Mouse (Mus musculus) frontal cortex, adult 2 months (tissue): ENCODE measurements at regions not wholly inside any gene's neighbourhood (a gene's known extent, or its start where the extent isn't known, plus 50 kb on each side); places are given as distances from the start of the nearest gene placed in this dataset.
"Not testable (repeated sequence)": the region's sequence is repeated elsewhere in the genome, so short reads cannot be mapped to it uniquely, and the experiment has no call there.

Experiments
- DNase-seq, 2 experiments: peaks; one replicate each; pipeline ENCODE4 v3.0.0; 2022; ENCODE audit warnings: low spot score in 1 of 2; ENCODE audit errors: extremely low spot score in 1 of 2

DNA sequence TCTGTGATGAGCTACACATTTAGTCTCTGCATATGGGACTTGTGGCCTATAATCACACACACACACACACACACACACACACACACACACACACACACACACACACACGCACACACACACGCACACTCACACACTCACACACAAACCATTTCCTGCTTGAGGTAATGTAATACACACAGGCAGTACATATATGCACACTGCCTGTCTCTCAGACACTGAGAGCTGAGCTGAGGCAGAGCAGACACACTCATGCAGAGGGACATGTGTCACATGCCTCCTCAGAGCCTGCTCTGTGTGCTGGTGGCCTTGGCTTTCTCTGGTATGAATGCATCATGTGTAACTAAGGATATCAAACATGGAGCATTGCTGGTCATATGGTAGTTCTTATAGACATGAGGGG, 772.1 kb upstream of the Olfr1507 start:
- not testable (repeated sequence) for DNase-seq

- DNase-seq: peak in 1 of 2 experiments; percentile 0
These were observed 760.4 kb upstream of the Olfr1507 start for GRCm38 (mm10) chr14:53255962-53256361.

DNA sequence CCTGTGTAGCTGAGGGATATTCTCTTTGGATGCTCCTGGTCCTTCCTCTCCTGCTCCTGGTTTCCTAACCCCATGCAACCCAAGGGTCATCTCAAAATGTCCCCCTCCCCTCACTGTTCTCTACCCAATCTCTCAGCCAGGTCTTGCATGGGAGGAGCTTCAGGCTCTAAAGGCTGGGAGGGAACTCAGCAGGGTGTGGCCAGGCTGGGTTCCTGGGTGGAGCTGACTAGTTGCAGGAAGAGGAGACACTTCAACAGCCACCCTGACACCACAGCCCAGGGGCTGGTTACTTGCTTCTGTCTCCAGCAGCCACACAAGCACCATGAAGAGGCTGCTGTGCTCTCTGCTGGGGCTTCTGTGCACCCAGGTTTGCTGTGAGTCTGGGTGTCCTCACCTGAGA, 757.9 kb upstream of the Olfr1507 start:
- not testable (repeated sequence) for DNase-seq

DNA sequence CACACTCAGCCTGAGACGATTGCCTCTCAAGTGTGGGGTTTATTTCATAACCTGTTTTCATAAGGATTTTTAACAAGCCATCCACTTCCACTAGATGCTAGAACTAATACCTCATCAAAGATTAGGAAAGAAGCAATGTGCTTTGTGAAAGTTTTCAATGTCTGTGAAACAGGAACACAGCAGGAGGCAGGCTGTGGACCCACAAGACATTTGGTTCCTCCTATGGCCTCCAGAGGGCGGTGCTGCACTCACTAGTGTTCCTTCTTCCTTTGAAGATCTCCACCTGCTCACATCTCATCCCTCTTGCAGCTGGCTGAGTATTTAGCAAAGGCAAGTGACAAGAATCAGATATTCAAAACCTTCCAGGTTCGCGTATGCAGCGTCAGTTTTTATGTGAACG, 735.6 kb upstream of the Olfr1507 start:
- not testable (repeated sequence) for DNase-seq

DNA sequence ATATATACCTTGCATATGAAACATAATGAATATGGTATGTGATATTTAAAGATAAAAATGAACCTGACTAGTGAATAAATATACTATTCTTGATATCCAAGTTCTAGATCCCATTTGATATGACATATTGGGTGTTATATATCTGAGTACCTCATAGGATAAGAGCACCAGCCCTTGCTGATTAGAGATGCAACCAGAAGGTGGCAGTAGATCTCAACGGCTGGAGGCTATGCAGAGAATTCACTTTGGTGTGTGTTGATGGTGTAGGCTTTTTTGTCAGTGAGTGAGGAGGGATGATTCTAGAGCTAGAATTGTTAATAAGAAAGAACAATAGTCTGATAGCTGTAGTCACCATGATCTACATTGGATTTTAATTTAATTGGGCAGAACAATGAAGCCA, 729.2 kb upstream of the Olfr1507 start:
- DNase-seq: not testable (repeated sequence)

- DNase-seq: not testable (repeated sequence)
These were observed 715.0 kb upstream of the Olfr1507 start for GRCm38 (mm10) chr14:53210554-53210953.

DNA sequence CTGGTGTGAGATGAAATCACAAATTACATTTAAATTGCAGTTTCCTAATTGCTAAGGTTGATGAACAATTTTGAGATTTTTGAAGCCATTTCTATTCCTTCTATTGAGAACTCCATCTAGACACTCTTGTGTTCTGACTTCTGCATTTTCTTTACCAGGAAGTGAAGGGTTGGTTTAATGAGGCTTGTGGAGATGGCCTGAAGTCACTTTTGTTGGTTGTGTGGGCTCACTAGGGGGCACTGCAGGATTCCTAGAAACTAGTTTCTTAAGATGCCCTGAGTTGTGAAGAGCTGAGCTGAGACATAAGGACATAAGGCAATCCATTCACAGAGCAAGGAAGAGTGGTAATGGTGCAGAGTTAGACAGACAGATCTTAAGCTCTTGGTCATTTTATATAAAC, 713.7 kb upstream of the Olfr1507 start:
- DNase-seq: not testable (repeated sequence)

DNA sequence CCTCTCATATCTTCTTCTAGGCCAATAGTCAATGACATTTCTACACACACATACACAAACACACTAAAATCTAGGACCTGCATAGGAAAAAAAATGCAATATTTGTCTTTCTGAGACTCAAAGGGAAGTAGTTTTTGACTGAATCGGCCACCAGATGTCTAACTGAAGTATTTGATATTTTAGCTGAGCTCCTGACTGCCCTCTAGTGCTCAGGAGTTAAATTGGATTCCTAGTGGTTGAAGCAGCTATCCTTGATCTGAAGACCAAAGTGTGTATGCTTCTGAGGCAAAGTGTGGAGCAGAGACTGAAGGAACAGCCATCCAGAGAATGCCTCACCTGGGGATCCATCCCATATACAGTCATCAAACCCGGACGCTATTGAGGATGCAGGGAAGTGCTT, 695.4 kb upstream of the Olfr1507 start:
- DNase-seq: not testable (repeated sequence)

DNA sequence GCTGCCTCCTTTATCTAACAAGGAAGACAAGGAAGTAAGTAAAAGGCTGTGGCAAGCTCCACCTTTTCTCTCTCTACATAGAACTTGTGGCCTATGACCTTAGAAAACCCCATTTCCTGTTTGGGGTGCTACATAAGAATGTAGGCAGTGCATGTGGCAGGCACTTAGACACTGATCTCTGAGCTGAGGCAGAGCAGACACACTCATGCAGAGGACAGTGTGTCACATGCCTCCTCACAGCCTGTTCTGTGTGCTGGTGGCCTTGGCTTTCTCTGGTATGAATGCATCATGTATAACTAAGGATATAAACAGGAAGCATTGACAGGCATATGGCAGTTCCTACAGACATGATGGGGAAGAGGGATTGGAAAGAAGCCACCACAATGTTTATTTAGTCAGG, 678.5 kb upstream of the Olfr1507 start:
- DNase-seq: not testable (repeated sequence)

GRCm38 (mm10) chr14:53166327-53166726, 670.8 kb upstream of the Olfr1507 start:
- not testable (repeated sequence) for DNase-seq

DNA sequence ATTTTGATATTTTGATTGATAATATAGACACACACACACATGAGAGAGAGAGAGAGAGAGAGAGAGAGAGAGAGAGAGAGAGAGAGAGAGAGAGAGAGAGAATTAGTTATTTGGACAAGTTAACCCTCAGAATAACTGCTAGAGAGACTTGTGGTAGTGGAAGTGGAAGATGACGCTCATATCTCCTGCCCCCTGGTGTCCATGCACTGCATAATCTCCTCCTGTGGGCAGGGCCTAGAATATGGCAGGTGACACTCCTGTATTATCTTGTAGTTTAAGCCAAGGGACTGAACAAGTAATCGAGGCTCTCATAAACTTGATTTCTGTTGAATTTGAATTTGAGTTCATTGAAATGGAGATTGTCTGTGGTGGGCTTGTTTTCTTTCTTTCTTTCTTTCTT, 663.5 kb upstream of the Olfr1507 start:
- not testable (repeated sequence) for DNase-seq

DNA sequence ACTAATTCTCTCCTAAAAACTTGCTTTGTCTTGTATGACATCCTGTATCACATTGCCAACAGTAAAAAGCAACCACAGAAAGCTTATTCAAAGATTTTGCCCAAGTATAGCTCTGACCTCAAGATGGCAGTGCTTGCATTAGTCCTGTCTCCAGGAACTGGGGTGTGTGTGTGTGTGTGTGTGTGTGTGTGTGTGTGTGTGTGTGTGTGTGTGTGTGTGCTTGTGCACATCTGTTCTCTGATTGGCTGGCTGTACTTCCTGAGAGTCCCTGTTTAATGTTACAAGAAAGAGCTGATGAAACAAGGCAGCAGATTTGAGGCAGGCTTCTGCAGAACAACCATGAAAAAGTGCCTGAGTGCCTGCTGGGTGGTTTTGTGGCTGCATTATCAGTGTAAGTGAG, 639.2 kb upstream of the Olfr1507 start:
- DNase-seq: not testable (repeated sequence)

DNA sequence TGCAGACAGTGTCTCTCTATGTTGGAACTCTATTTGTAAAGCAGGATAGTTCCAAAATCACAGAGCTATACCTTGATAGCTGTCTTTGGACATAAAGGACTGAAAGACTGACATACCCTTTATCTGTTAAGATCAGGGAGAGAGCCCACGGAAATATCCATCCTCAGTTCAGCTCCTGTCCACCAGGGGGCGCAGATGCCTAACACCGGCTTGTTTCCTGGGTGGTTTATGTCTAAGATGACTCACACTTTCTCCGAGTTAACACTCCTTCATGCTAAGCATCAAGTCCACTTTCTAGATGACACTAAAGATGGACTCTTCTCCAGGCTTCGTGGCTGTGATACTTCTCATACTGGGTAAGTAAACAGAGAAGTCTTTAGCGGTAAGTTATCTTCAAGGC, 636.8 kb upstream of the Olfr1507 start:
- DNase-seq: peak in 1 of 2 experiments; percentile 33

DNA sequence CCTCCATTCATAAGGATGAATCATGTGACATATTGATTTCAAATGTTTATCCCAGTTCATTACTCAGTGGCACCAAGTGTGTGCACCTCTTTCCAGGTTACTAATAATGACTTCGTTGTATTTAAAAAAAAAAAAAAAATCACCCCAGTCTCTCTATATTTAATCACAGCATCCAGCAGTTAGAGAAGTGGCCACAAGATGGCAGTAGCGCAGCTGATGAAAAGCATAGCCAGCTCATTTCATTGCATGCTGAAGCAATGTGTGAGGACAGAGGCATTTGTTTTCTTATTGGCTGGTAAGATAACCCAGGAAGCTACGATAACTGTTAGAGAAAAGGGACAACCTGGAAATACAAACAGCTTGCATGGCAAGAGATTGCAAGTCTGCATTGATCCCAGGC, 626.2 kb upstream of the Olfr1507 start:
- DNase-seq: peak in 1 of 2 experiments; percentile 65

DNA sequence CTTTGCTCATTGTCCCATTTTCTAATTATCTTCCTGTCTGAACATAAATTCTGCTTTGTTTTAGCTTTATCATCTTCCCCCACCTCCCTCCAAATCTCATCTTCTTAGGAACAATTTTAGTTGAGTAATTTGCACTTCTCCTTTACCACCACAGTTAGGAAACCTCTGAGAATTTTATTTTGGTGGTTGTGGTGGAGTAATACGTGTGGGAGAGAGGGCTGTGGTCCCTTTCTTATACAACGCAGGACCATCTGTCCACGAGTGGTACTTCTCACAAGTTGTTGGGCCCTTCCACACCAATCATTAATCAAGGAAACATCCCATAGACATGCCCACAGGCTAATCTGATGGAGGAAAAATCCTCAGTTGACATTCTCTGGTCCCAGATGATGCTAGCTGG, 614.2 kb upstream of the Olfr1507 start:
- DNase-seq: not testable (repeated sequence)

GRCm38 (mm10) chr14:53101362-53101761, 605.8 kb upstream of the Olfr1507 start:
- DNase-seq: not testable (repeated sequence)

GRCm38 (mm10) chr14:53090921-53091320, 595.4 kb upstream of the Olfr1507 start:
- not testable (repeated sequence) for DNase-seq

- DNase-seq: not testable (repeated sequence)
These were observed 586.3 kb upstream of the Olfr1507 start for GRCm38 (mm10) chr14:53081853-53082252.

DNA sequence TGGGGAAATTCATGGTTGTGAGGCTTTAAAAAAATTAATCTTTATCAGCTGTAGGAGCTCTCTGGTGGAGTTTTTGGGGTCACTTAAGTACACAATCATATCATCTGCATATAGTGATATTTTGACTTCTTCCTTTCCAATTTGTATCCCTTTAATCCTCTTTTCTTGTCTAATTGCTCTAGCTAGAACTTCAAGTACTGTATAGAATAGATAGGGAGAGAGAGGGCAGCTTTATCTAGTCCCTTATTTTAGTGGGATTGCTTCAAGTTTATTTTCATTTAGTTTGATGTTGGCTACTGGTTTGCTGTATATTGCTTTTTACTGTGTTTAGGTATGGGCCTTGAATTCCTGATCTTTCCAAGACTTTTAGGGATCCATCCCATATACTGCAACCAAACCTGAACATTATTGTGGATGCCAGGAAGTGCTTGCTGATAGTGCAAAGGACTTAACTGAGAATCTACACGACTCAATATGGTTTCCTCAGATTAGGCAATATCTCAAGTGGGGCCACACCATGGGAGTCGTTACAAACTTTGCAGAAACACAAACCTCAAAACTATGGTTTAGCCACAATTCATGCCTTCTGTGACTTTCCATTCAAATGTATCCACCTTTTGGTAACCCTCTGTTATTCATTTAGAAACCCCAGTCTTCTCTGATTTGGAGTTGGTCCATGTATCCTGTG, 585.6 kb upstream of the Olfr1507 start:
- not testable (repeated sequence) for DNase-seq

DNA sequence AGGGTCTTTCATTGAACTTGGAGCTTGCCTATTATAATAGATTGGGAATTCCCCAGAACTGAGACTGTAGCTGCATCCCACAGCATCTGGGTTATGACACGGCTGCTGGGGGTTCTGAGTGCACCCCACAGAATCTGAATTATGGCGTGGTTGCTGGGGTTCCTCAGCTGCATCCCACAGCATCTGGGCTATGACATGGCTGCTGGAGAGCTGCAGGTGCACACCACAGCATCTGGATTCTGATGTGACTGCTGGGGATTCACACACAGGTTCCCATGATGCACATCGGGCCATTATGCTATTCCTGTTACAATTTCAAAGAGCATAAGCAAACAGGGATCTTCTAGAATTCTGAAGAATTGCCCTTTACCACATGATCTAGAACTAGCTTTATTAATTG, 585.0 kb upstream of the Olfr1507 start:
- not testable (repeated sequence) for DNase-seq

GRCm38 (mm10) chr14:53075937-53076336, 580.4 kb upstream of the Olfr1507 start:
- DNase-seq: not testable (repeated sequence)

- not testable (repeated sequence) for DNase-seq
These were observed 577.6 kb upstream of the Olfr1507 start for GRCm38 (mm10) chr14:53073126-53073525.
